Mouse (Mus musculus) cerebellum, postnatal 36 days (tissue): ENCODE measurements at regions not wholly inside any gene's neighbourhood (a gene's known extent, or its start where the extent isn't known, plus 50 kb on each side); places are given as distances from the start of the nearest gene placed in this dataset.
A peak's percentile ranks its signal among the peaks of the same experiment; 100 is the strongest.
"Not testable (repeated sequence)": the region's sequence is repeated elsewhere in the genome, so short reads cannot be mapped to it uniquely, and the experiment has no call there.

Source experiments
- DNase-seq, 2 experiments: peaks; one replicate each; pipeline ENCODE4 v3.0.0; 2021 to 2022; ENCODE audit warnings: mixed read lengths in 2 of 2

DNA sequence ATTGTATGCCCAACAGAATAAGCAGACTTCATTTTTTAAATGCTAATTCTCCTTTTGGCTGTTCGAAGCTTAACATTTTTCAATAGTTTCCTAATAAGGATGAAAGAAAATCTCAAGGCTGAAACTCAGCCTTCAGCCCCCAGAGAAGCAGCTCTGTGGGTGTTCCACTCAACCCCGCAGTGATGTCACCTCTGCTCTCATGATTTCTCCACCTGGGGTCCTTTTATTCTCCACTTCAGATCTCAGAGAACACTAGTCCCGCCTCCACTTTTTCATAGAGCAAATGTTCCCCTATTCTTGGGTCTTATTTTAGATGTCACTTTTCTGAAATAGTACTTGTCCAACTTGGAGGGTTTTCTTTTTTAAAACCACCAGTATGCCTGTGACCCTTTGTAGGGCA lies 567.3 kb downstream of the Cntn3 start:
- no peak for DNase-seq

- no peak for DNase-seq
Observed at GRCm38 (mm10) chr6:101998181-101998580, 574.7 kb downstream of the Cntn3 start.

GRCm38 (mm10) chr6:101997629-101998028 lies 575.3 kb downstream of the Cntn3 start:
- no peak for DNase-seq

DNA sequence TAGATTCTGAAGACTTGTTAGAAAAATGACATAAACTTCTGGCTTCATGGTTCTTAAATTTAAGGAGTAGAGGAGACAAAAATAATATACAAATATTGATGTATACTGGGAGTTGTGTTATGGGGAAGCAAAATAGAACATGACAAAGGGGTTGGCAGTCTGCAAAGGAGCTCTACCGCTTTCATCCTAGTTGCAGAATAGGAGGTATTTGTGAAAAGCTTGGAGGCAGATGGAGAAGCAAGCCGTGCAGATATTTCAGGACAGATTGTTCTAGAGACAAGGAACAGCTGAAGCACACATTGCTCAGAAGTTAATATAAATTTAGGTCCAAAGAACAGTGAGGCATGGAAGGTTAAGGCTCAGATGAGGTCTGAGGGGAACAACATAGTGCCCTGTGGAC lies 580.1 kb downstream of the Cntn3 start:
- no peak for DNase-seq

- no peak for DNase-seq
Observed at GRCm38 (mm10) chr6:101981656-101982055, 591.2 kb downstream of the Cntn3 start.

DNA sequence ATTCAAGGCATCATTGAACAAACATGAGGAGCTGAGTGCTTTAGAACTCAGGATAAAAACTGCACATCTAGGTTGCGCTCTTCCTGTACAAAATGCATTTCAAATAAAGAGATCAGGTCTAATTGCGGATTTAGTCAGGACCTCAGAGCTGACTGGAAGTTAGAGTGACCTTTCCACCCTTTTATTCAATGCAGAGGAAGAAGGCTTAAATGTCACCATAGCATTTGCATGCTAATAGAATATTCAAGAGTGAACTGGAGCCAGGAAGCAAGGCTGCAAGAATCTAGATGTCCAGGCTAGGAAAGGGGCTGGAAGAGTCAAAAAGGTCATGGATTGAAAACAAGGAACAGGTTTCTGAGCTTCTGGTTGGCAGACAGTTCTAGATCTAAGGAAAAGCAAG lies 593.7 kb downstream of the Cntn3 start:
- DNase-seq: no peak

- no peak for DNase-seq
Observed at GRCm38 (mm10) chr6:101964941-101965340, 587.2 kb upstream of the Pdzrn3 start.

GRCm38 (mm10) chr6:101961476-101961875 lies 583.8 kb upstream of the Pdzrn3 start:
- not testable (repeated sequence) for DNase-seq

GRCm38 (mm10) chr6:101949681-101950080 lies 572.0 kb upstream of the Pdzrn3 start:
- DNase-seq: no peak

DNA sequence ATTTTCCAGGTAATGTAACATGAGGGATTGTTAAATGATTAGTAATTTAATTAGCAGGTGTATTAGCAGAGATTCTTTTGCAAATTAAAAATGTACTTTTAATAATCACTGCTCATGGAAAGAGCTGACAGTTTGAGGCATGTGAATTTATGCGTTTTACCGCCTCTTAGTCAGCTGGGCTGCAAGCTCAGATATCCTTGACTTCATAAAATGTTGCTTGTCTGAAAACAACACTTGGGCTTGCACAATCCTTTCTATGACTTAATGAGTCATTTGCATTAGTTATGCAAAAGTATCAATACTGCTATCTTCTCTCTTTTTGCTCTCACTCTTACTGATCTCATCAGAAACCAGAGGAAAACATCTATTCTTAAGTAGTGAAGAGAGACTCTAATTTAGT lies 571.3 kb upstream of the Pdzrn3 start:
- no peak for DNase-seq

GRCm38 (mm10) chr6:101940266-101940866 lies 562.7 kb upstream of the Pdzrn3 start:
- no peak for DNase-seq

DNA sequence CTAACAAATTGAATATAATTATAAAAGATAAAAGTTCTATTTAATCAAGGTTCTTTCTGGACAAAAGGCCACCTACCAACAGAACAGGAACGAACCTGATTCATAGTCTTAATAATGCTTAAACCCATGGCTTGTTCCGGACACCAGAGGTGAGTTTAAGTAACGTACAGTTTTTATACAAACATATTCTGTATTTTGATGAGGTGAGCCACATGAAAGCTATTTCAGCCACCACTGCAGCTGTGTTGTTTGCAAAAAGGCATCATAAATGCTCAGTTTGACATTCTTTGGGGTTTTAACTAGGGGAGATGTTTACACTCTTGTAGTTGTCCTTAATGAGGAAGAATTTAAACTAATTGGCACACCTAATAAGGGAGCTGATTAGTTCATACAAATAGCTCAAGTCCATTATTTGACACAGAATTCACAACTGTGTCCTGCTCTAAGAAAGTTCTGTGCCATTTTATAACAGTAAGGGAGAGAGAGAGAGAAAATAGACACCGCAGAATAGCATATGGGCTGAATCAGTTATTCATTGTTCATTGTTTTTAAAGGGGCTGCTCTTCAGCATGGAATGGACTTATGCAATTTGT lies 560.8 kb upstream of the Pdzrn3 start:
- no peak for DNase-seq

DNA sequence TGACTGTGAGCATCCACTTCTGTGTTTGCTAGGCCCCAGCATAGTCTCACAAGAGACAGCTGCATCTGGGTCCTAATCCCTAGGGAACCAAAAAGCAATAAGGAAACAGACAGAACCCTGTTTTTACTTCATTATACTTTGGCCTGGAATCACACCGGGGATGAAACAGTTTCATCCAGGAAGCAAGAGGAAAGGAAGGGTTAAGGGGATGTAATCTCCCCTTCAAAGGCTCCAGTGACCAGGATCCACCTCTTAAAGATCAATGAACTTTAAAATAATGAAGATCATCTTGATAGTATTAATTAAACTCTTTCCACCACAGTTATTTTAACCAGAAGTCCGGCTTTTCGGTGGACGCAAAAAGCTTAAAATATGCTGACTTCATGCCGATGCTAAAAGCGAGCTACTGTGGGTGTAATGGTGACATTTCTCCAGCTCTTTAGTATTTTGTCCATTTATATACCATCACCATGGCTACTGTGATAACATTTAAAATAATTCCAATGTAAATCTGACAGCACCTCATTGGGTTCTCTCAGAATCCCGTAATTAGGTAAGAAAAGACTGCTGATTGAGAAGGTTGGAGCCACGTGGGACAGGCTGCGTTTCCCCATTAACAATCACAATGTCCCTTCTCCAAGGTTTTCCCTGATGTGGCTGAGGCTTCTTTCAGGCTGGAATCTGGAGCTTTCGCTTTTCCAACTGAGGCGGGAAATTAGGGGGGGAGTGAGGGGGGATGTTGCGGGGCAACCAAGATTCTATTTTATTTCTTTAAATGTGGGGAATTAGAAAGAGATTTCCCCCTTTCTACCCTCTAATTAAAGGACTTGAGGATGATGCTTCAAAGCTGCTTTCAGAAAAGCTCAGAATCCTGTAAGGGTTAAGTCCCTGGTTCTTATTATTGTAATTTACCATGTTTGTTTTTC lies 560.0 kb upstream of the Pdzrn3 start:
- no peak for DNase-seq

DNA sequence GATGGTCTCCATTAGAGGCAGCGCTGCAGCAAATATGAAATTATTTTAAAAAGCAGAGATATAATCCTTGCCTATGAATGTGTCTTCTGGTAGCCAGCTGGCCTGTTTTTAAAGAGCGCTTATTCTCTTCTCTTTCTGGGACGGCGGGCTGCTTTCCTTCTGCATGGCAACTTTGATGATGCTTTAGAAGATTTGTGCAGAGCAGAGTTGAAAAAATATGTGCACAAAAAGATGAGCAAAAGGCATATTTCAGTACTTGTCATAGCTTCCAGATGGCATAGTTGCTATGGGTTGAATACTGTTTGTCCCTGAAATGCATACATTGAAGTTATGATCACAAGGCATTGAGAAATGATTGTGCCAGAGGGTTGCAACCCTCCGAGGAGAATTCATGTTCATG lies 554.1 kb upstream of the Pdzrn3 start:
- DNase-seq: no peak

GRCm38 (mm10) chr6:101921686-101922085 lies 544.0 kb upstream of the Pdzrn3 start:
- no peak for DNase-seq

GRCm38 (mm10) chr6:101921186-101921585 lies 543.5 kb upstream of the Pdzrn3 start:
- peak; percentile 7 to 14 for DNase-seq

GRCm38 (mm10) chr6:101918914-101919313 lies 541.2 kb upstream of the Pdzrn3 start:
- DNase-seq: no peak

- DNase-seq: no peak
Observed at GRCm38 (mm10) chr6:101905029-101905342, 527.3 kb upstream of the Pdzrn3 start.

- no peak for DNase-seq
Observed at GRCm38 (mm10) chr6:101904234-101905028, 526.7 kb upstream of the Pdzrn3 start.

GRCm38 (mm10) chr6:101902276-101902675 lies 524.6 kb upstream of the Pdzrn3 start:
- peak; percentile 17 to 27 for DNase-seq

DNA sequence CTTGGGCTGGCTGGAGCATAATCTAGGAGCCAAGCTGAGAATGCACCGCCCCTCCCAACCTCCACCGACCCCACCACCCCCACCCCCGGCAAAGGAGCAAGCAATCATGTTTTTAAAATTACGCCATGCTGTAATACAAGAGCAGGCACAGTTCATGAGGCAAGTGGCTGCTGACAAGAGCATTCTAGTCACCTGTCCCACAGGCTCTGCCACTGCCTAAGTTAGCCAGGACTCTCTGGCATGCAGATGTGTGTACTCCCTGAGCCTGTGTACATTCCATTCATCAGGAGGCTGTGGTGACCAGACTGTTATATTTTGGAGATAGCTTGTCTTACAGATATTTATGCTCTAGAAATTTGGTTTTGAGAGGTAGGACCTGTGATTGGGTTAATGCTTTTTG lies 520.8 kb upstream of the Pdzrn3 start:
- DNase-seq: no peak

DNA sequence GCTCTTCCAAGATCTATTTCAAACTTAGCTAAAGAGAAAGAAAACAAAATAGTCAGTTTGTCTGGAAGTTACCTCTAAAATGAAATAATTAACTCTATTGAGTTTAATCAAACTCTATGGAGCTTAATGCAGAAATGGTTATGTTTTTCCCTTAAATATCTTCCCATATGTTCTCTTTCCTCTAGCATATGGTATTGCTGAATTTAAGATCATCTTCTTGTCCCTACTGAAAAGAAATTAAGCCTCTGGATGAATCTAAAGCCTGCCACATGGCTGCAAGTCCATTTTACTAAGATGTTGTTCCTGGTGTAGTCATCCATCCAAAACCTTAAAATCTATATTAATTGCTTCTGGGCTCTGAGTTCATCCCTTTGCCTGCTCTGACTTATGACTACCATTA lies 513.0 kb upstream of the Pdzrn3 start:
- DNase-seq: no peak

GRCm38 (mm10) chr6:101882938-101883337 lies 505.2 kb upstream of the Pdzrn3 start:
- DNase-seq: no peak
